Mouse (Mus musculus): Measurements from ENCODE around the gene Glcci1. TPM values are rescaled to one million over a fixed set of nuclear protein-coding genes. Genes with fewer than 3 reads are reported as not detected.

The Glcci1 gene
- 4.8 and 7.1 TPM in 2 replicates for polyA plus RNA-seq (2015; fragmentation: Nextera tagmentation; extraction: Ambion mirVana)

GRCm38 (mm10) chr6:8509551-8509950 is at the start of gene Glcci1:
Glcci1 (plus strand) TSS chr6:8509600.
- Histone ChIP-seq H3K27ac (ENCODE audit: low read length) (peak within 1 kb of the TSS; percentile 100), H3K4me2 (ENCODE audit: low read length) (peak within 1 kb of the TSS; percentile 91), H3K9ac (ENCODE audit: low read depth, low read length) (peak within 1 kb of the TSS; percentile 88), H3K9me3 (replicated peaks; ENCODE audit: control insufficient read depth, low read length, poor library complexity, severe bottlenecking) (no peaks in the 10 kb centered on the region), H3K4me3 (ENCODE audit: low read depth, low read length) (peak within 1 kb of the TSS; percentile 83), H3K4me1 (ENCODE audit: control insufficient read depth, insufficient read depth, low read length) (peaks cover 27% of the 10 kb centered on the region), H3K27me3 (ENCODE audit: control insufficient read depth, insufficient read depth, low read depth, low read length) (no peaks in the 10 kb centered on the region), H3K36me3 (ENCODE audit: control insufficient read depth, insufficient read depth, low read length) (no peaks in the 10 kb centered on the region)
- 0% methylated on average over 20 of the region's 69 CpGs for WGBS
- peak; percentile 87 for ATAC-seq

GRCm38 (mm10) chr6:8462447-8462846 is 47.0 kb upstream of the Glcci1 start:
- Histone ChIP-seq H3K27me3 (ENCODE audit: control insufficient read depth, insufficient read depth, low read depth, low read length) (no peaks in the 10 kb centered on the region), H3K9ac (ENCODE audit: low read depth, low read length) (no peak overlapping the region), H3K4me1 (ENCODE audit: control insufficient read depth, insufficient read depth, low read length) (no peaks in the 10 kb centered on the region), H3K4me3 (ENCODE audit: low read depth, low read length) (no peak overlapping the region), H3K4me2 (ENCODE audit: low read length) (no peak overlapping the region), H3K27ac (ENCODE audit: low read length) (no peak overlapping the region), H3K9me3 (replicated peaks; ENCODE audit: control insufficient read depth, low read length, poor library complexity, severe bottlenecking) (no peaks in the 10 kb centered on the region), H3K36me3 (ENCODE audit: control insufficient read depth, insufficient read depth, low read length) (no peaks in the 10 kb centered on the region)
- 96% methylated on average over 2 of the region's 2 CpGs for WGBS
- no peak for ATAC-seq

- H3K27me3 ChIP-seq (ENCODE audit: control insufficient read depth, insufficient read depth, low read depth, low read length): no peaks in the 10 kb centered on the region
- no peak for ATAC-seq
- H3K9ac ChIP-seq (ENCODE audit: low read depth, low read length): no peak overlapping the region
- no peaks in the 10 kb centered on the region for H3K4me1 ChIP-seq (ENCODE audit: control insufficient read depth, insufficient read depth, low read length)
- H3K9me3 ChIP-seq (replicated peaks; ENCODE audit: control insufficient read depth, low read length, poor library complexity, severe bottlenecking): no peaks in the 10 kb centered on the region
- no peak overlapping the region for H3K4me2 ChIP-seq (ENCODE audit: low read length)
- 83% methylated on average over 1 of the region's 1 CpGs for WGBS
- no peak overlapping the region for H3K27ac ChIP-seq (ENCODE audit: low read length)
- H3K4me3 ChIP-seq (ENCODE audit: low read depth, low read length): no peak overlapping the region
- H3K36me3 ChIP-seq (ENCODE audit: control insufficient read depth, insufficient read depth, low read length): no peaks in the 10 kb centered on the region
Observed at GRCm38 (mm10) chr6:8465388-8465787, 44.0 kb upstream of the Glcci1 start.

- Histone ChIP-seq H3K27me3 (ENCODE audit: control insufficient read depth, insufficient read depth, low read depth, low read length) (no peaks in the 10 kb centered on the region), H3K9ac (ENCODE audit: low read depth, low read length) (no peak overlapping the region), H3K4me3 (ENCODE audit: low read depth, low read length) (no peak overlapping the region), H3K4me1 (ENCODE audit: control insufficient read depth, insufficient read depth, low read length) (no peaks in the 10 kb centered on the region), H3K36me3 (ENCODE audit: control insufficient read depth, insufficient read depth, low read length) (no peaks in the 10 kb centered on the region), H3K9me3 (replicated peaks; ENCODE audit: control insufficient read depth, low read length, poor library complexity, severe bottlenecking) (no peaks in the 10 kb centered on the region), H3K27ac (ENCODE audit: low read length) (no peak overlapping the region), H3K4me2 (ENCODE audit: low read length) (no peak overlapping the region)
- WGBS: 88% methylated on average over 5 of the region's 5 CpGs
- ATAC-seq: no peak
Observed at GRCm38 (mm10) chr6:8465985-8466384, 43.4 kb upstream of the Glcci1 start.

GRCm38 (mm10) chr6:8467667-8468337 is 41.6 kb upstream of the Glcci1 start:
- no peaks in the 10 kb centered on the region for H3K36me3 ChIP-seq (ENCODE audit: control insufficient read depth, insufficient read depth, low read length)
- no peak overlapping the region for H3K4me3 ChIP-seq (ENCODE audit: low read depth, low read length)
- no peak overlapping the region for H3K4me2 ChIP-seq (ENCODE audit: low read length)
- no peak overlapping the region for H3K27ac ChIP-seq (ENCODE audit: low read length)
- H3K27me3 ChIP-seq (ENCODE audit: control insufficient read depth, insufficient read depth, low read depth, low read length): no peaks in the 10 kb centered on the region
- peak; percentile 60 for ATAC-seq
- WGBS: 17% methylated on average over 10 of the region's 10 CpGs
- H3K9ac ChIP-seq (ENCODE audit: low read depth, low read length): no peak overlapping the region
- H3K9me3 ChIP-seq (replicated peaks; ENCODE audit: control insufficient read depth, low read length, poor library complexity, severe bottlenecking): no peaks in the 10 kb centered on the region; the same call in 1 of the 2 replicates
- no peaks in the 10 kb centered on the region for H3K4me1 ChIP-seq (ENCODE audit: control insufficient read depth, insufficient read depth, low read length)

- 98% methylated on average over 3 of the region's 3 CpGs for WGBS
- H3K4me2 ChIP-seq (ENCODE audit: low read length): no peak overlapping the region
- H3K4me1 ChIP-seq (ENCODE audit: control insufficient read depth, insufficient read depth, low read length): no peaks in the 10 kb centered on the region
- no peak overlapping the region for H3K9ac ChIP-seq (ENCODE audit: low read depth, low read length)
- H3K27me3 ChIP-seq (ENCODE audit: control insufficient read depth, insufficient read depth, low read depth, low read length): no peaks in the 10 kb centered on the region
- H3K4me3 ChIP-seq (ENCODE audit: low read depth, low read length): no peak overlapping the region
- H3K9me3 ChIP-seq (replicated peaks; ENCODE audit: control insufficient read depth, low read length, poor library complexity, severe bottlenecking): no peaks in the 10 kb centered on the region; the same call in 1 of the 2 replicates
- no peaks in the 10 kb centered on the region for H3K36me3 ChIP-seq (ENCODE audit: control insufficient read depth, insufficient read depth, low read length)
- no peak for ATAC-seq
- no peak overlapping the region for H3K27ac ChIP-seq (ENCODE audit: low read length)
Observed at GRCm38 (mm10) chr6:8469918-8470317, 39.5 kb upstream of the Glcci1 start.

GRCm38 (mm10) chr6:8472125-8472524 is 37.3 kb upstream of the Glcci1 start:
- H3K4me2 ChIP-seq (ENCODE audit: low read length): no peak overlapping the region
- WGBS: 87% methylated on average over 3 of the region's 3 CpGs
- no peak for ATAC-seq

GRCm38 (mm10) chr6:8472915-8473314 is 36.5 kb upstream of the Glcci1 start:
- no peak for ATAC-seq
- H3K4me1 ChIP-seq (ENCODE audit: control insufficient read depth, insufficient read depth, low read length): no peaks in the 10 kb centered on the region
- no peaks in the 10 kb centered on the region for H3K27me3 ChIP-seq (ENCODE audit: control insufficient read depth, insufficient read depth, low read depth, low read length)
- WGBS: 80% methylated on average over 5 of the region's 5 CpGs
- no peak overlapping the region for H3K4me3 ChIP-seq (ENCODE audit: low read depth, low read length)
- H3K36me3 ChIP-seq (ENCODE audit: control insufficient read depth, insufficient read depth, low read length): no peaks in the 10 kb centered on the region
- H3K27ac ChIP-seq (ENCODE audit: low read length): no peak overlapping the region
- no peak overlapping the region for H3K4me2 ChIP-seq (ENCODE audit: low read length)
- H3K9ac ChIP-seq (ENCODE audit: low read depth, low read length): no peak overlapping the region
- H3K9me3 ChIP-seq (replicated peaks; ENCODE audit: control insufficient read depth, low read length, poor library complexity, severe bottlenecking): no peaks in the 10 kb centered on the region; the same call in 1 of the 2 replicates

More at GRCm38 (mm10) chr6:8472125-8472524, 37.3 kb upstream of the Glcci1 start:
- Histone ChIP-seq H3K9ac (ENCODE audit: low read depth, low read length) (no peak overlapping the region), H3K9me3 (replicated peaks; ENCODE audit: control insufficient read depth, low read length, poor library complexity, severe bottlenecking) (no peaks in the 10 kb centered on the region; the same call in 1 of the 2 replicates), H3K27me3 (ENCODE audit: control insufficient read depth, insufficient read depth, low read depth, low read length) (no peaks in the 10 kb centered on the region), H3K36me3 (ENCODE audit: control insufficient read depth, insufficient read depth, low read length) (no peaks in the 10 kb centered on the region), H3K4me3 (ENCODE audit: low read depth, low read length) (no peak overlapping the region), H3K27ac (ENCODE audit: low read length) (no peak overlapping the region), H3K4me1 (ENCODE audit: control insufficient read depth, insufficient read depth, low read length) (no peaks in the 10 kb centered on the region)

DNA sequence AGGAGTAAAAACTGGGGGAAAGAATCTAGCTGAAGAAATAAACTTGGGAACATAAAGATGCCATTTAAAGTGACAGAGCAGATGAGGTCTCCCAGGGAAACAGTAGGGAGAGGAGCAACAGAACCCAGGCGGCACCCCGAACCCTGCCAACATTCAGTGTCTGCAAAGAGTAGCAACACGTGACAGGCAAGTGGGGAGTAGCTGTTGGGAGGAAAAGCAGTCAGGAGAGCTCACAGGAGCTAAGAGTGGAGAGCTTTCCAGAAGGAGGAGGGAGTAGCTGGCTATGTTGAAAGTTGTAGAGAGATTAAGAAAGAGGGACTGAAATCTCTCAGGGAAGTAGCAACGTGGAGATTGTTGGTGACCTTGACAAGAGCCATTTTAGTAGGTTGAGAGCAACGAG is 35.9 kb upstream of the Glcci1 start:
- ATAC-seq: no peak

More for the DNA sequence above, 35.9 kb upstream of the Glcci1 start:
- Histone ChIP-seq H3K27me3 (ENCODE audit: control insufficient read depth, insufficient read depth, low read depth, low read length) (no peaks in the 10 kb centered on the region), H3K4me3 (ENCODE audit: low read depth, low read length) (no peak overlapping the region), H3K9ac (ENCODE audit: low read depth, low read length) (no peak overlapping the region), H3K4me1 (ENCODE audit: control insufficient read depth, insufficient read depth, low read length) (no peaks in the 10 kb centered on the region), H3K4me2 (ENCODE audit: low read length) (no peak overlapping the region), H3K27ac (ENCODE audit: low read length) (no peak overlapping the region), H3K36me3 (ENCODE audit: control insufficient read depth, insufficient read depth, low read length) (no peaks in the 10 kb centered on the region), H3K9me3 (replicated peaks; ENCODE audit: control insufficient read depth, low read length, poor library complexity, severe bottlenecking) (no peaks in the 10 kb centered on the region; the same call in 1 of the 2 replicates)
- 62% methylated on average over 5 of the region's 5 CpGs for WGBS

Measured in midbrain, embryonic 16.5 days (tissue).